Mouse (Mus musculus) effector memory CD4-positive, alpha-beta T cell, adult 7 months (primary cell): ENCODE data around the gene Rbbp7. TPM values are rescaled to one million over a fixed set of nuclear protein-coding genes. Genes with fewer than 3 reads are reported as not detected.

ENCODE experiments used
- polyA plus RNA-seq: library from polyadenylated mRNA; unstranded; fragments of 100-300 nt; shearing (Covaris generic); gene quantifications from one replicate; pipeline ENCODE4 v1.2.1, GENCODE M21; 2017

Rbbp7 gene
- 182 TPM for polyA plus RNA-seq

DNA sequence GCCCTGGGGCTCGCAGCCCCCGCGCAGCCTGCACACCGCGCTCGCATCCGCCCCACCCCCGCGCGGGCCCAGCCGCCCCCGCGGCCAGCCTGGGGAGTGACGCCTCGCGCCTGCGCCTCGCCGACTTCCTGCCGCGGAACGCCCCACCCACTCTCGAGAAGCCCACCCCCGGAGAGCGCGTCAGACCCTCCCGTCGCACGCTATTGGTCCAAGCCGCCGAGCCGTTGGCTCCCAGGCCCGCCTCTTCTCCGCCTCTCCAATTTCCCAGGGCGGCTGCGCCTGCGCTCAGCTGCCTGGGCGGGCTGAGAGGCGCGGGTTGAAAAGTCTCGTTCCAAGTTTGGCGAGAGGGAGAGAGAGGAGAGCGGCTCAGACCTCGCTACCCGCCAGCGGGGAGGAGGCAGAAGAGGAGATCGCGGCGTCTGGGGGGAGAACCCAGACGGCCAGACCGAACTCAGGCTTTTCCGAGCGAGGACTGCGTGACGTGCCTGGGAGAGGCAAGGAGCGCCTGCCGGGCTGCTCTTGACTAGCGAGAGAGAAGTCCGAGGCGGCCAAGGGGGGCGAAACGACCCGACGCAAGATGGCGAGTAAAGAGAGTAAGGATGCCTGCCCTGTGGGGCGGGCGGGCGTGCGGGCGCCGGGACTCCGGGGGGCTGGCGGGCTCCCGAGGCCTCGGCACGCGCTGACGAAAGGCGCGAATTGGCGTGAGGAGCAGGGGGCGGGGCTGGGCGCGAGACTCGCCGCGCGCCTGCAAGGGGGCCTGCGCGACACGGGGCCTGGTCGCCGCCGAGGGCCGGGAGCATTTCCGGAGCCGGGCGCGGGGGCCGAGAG, at the start of gene Rbbp7:
Gene Rbbp7 (plus strand): TSS at position 288 of the 828 bp plus-strand sequence.

Other genes starting within 250 kb of the Rbbp7 start
- not detected for gene Reps2, start 116.8 kb upstream of the Rbbp7 start, polyA plus RNA-seq
- 17.9 TPM for gene Txlng, start 69.1 kb downstream of the Rbbp7 start, polyA plus RNA-seq
- gene Syap1, start 128.0 kb downstream of the Rbbp7 start, polyA plus RNA-seq, result 47.3 TPM
- gene Ctps2, start 140.8 kb downstream of the Rbbp7 start, polyA plus RNA-seq, result 192 TPM
- not detected for gene S100g, start 204.2 kb downstream of the Rbbp7 start, polyA plus RNA-seq